Mouse (Mus musculus): ENCODE data around the gene Tnfsf11. TPM values are rescaled to one million over a fixed set of nuclear protein-coding genes. Genes with fewer than 3 reads are reported as not detected.

Tnfsf11 gene
- 0.41 and 0.47 TPM in 2 replicates for polyA plus RNA-seq (2012; rRNA removed)

DNA sequence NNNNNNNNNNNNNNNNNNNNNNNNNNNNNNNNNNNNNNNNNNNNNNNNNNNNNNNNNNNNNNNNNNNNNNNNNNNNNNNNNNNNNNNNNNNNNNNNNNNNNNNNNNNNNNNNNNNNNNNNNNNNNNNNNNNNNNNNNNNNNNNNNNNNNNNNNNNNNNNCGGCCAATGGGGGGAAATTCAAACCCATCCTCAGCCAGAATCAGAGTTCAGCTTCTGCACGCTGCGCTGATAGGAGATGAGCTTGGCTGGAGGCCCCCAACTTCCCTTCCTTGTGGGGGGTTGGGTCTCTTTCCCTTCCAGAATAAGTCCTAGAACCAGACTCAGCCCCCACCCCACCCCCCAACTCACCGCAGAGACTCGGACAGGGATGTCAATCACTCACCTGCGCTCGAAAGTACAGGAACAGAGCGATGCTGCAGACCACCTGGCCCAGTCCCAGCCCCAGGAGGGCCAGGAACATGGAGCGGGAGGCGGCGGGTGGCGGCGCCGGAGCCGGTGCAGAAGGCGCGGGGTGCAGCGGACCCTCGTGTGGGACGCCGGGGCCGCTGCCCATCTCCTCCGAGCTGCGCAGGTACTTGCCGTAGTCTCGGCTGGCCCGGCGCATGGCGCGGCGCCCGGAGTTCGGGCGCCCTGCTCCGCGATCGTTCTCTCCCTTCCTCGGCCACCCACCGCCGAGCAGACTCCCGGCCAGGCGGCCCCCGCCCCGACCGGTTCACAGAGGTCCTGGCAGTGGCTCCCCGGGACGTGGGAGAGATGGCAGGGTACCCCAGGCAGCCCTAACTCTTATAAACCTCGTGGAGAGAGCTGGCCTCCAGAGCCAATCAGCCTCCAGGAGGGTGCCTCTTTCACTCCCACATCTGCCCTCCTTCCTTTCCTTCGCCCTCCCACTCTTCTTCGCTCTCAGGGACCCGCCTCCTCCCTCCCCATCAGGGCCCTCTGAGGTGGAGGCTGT is at the start of gene Tnfsf11:
TSS of gene Tnfsf11 (minus strand) at position 758 of the 952 bp plus-strand sequence.

Other genes starting within 250 kb of the Tnfsf11 start
- gene Fam216b, start 219.0 kb downstream of the Tnfsf11 start, polyA plus RNA-seq (2012; rRNA removed): not detected in 2 replicates
- 2.7 and 2.8 TPM in 2 replicates for gene Akap11, start 228.8 kb upstream of the Tnfsf11 start, polyA plus RNA-seq (2012; rRNA removed)

All from colon, adult 2 months (tissue).